ENCODE assay signal across 9 mouse cellular contexts in the genomic region with DNA sequence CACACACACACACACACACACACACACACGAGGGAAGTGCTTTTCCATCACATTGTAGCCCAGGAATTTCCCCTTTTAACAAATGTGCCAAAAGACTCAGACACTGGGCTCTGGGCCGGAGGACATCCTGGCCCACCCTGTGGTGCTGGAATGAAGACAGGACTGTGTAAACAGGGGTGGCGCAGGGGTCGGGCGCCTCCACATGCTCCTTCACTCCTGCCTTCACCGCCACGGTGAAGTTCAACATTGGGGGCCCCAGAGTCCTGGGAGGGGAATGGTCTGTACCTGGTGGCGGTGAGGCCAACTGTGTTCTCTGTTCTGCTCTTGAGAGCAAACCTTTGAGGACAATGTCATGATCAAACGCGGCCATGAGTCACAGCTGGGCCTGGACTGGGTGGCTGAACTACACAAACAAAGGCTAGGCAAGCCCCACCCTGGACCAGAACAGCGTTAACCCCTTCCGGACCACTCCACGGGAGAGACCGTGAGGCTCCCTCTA. TPM values are rescaled to one million over a fixed set of nuclear protein-coding genes. Genes with fewer than 3 reads are reported as not detected.
DNase-seq lines count a peak whose midpoint lies in the region; ATAC-seq and TF ChIP-seq lines count a peak whose summit lies in the region.
"Had no signal": no experiment of that assay in that cellular context is flagged by ENCODE, and none has a peak within 500 bp of the region (broad histone marks: within the 10 kb centered on the region; RNA-seq: fewer than 3 reads in every experiment).

No protein-coding gene starts in this region.

- H3K9ac ChIP-seq in heart, embryonic 12.5 days: peak overlapping the region; percentile 46
- no peak overlapping the region for H3K9ac ChIP-seq in kidney, postnatal 0 days (ENCODE audit: low read depth, low read length)
- H3K9ac ChIP-seq: embryonic facial prominence, embryonic 13.5 days had no signal

- 0 out of 2 replicates have a peak overlapping the region, but pooled peaks have one; percentile 0 for H3K4me2 ChIP-seq in heart, embryonic 12.5 days
- H3K4me2 ChIP-seq in kidney, postnatal 0 days (ENCODE audit: low read length): peak overlapping the region; percentile 21; the same call in 1 of the 2 replicates
- H3K4me2 ChIP-seq: embryonic facial prominence, embryonic 13.5 days had no signal

- no peak overlapping the region for H3K4me3 ChIP-seq in left cerebral cortex, adult 2 months
- no peak overlapping the region for H3K4me3 ChIP-seq in heart, embryonic 12.5 days
- H3K4me3 ChIP-seq in kidney, postnatal 0 days (replicated peaks; ENCODE audit: low read depth, low read length): no peak overlapping the region
- H3K4me3 ChIP-seq: embryonic facial prominence, embryonic 13.5 days had no signal

- intact Hi-C loops in left cerebral cortex, adult 2 months (cut with DNase I): no loop called here
- intact Hi-C loops in left cerebral cortex, postnatal 4 days (cut with DNase I): no loop called here

- 51% methylated on average over 14 of the region's 14 CpGs for WGBS in heart, embryonic 12.5 days
- WGBS in kidney, postnatal 0 days: 16% methylated on average over 14 of the region's 14 CpGs

- DNase-seq in left cerebral cortex, adult 2 months (ENCODE audit: extremely low spot score in 1 of 2, low spot score in 2 of 2): no peak
- DNase-seq in left cerebral cortex, postnatal 4 days: no peak
- peak; percentile 70 for DNase-seq in kidney, postnatal 0 days (ENCODE audit: low spot score)
- DNase-seq in lung, postnatal 36 days: peak; percentile 91
- no peak for DNase-seq in right cerebral cortex, postnatal 10 days (ENCODE audit: low spot score in 2 of 2)
- DNase-seq in thymus, adult 18-20 months: no peak
- DNase-seq in thymus, postnatal 4 days: no peak

- peaks cover 87% of the 10 kb centered on the region for H3K36me3 ChIP-seq in heart, embryonic 12.5 days
- H3K36me3 ChIP-seq in kidney, postnatal 0 days (ENCODE audit: insufficient read depth, low read length): peaks cover 29% of the 10 kb centered on the region

- no peaks in the 10 kb centered on the region for H3K27me3 ChIP-seq in heart, embryonic 12.5 days (replicated peaks)
- no peaks in the 10 kb centered on the region for H3K27me3 ChIP-seq in kidney, postnatal 0 days (ENCODE audit: insufficient read depth, low read length)
- H3K27me3 ChIP-seq: embryonic facial prominence, embryonic 13.5 days had no signal

- H3K4me1 ChIP-seq in heart, embryonic 12.5 days (replicated peaks): peaks cover 41% of the 10 kb centered on the region
- H3K4me1 ChIP-seq in kidney, postnatal 0 days (replicated peaks; ENCODE audit: insufficient read depth, low read length): peaks cover 26% of the 10 kb centered on the region

- no peaks in the 10 kb centered on the region for H3K9me3 ChIP-seq in heart, embryonic 12.5 days (replicated peaks)
- H3K9me3 ChIP-seq in kidney, postnatal 0 days (replicated peaks; ENCODE audit: low read length): no peaks in the 10 kb centered on the region
- H3K9me3 ChIP-seq: embryonic facial prominence, embryonic 13.5 days had no signal

- peak overlapping the region; percentile 72 for H3K27ac ChIP-seq in left cerebral cortex, adult 2 months
- H3K27ac ChIP-seq in heart, embryonic 12.5 days (ENCODE audit: poor library complexity, severe bottlenecking): peak overlapping the region; percentile 70
- H3K27ac ChIP-seq in kidney, postnatal 0 days: peak overlapping the region; percentile 84
- H3K27ac ChIP-seq: embryonic facial prominence, embryonic 13.5 days had no signal

- peak; percentile 71 for ATAC-seq in heart, embryonic 12.5 days (ENCODE audit: insufficient number of reproducible peaks, low FRiP score)
- peak; percentile 79 for ATAC-seq in kidney, postnatal 0 days (replicated peaks; ENCODE audit: low FRiP score, low read depth)

- TF ChIP-seq CTCF in left cerebral cortex, adult 2 months (IDR thresholded peaks at IDR 0.05): no peak
- TF ChIP-seq CTCF in kidney, postnatal 0 days (IDR thresholded peaks at IDR 0.05; ENCODE audit: low read depth): no peak

RNA-seq across cellular contexts. Expression of gene Maff, which starts 21.9 kb away (rescaled TPM):
- 1 to 10 TPM; 1.6 to 3.2 TPM for total RNA-seq in left cerebral cortex, adult 2 months (2021)
- 1 to 10 TPM; 1.5 to 1.9 TPM for total RNA-seq in left cerebral cortex, postnatal 4 days (2021)
- polyA plus RNA-seq in heart, embryonic 12.5 days (2016; fragmentation: Nextera tagmentation; extraction: Ambion mirVana): 1.9 and 2.6 TPM in 2 replicates
- 6.9 and 7.3 TPM in 2 replicates for polyA plus RNA-seq in kidney, postnatal 0 days (2015; fragmentation: Nextera tagmentation; extraction: Ambion mirVana)

RNA-seq across cellular contexts. Expression of gene Tmem184b, which starts 35.0 kb away (rescaled TPM):
- 10 to 100 TPM; 73.7 to 82.2 TPM for total RNA-seq in left cerebral cortex, adult 2 months (2021)
- 10 to 100 TPM; 49.6 to 53.4 TPM for total RNA-seq in left cerebral cortex, postnatal 4 days (2021)
- 77.2 and 82.3 TPM in 2 replicates for polyA plus RNA-seq in heart, embryonic 12.5 days (2016; fragmentation: Nextera tagmentation; extraction: Ambion mirVana)
- 44.4 and 47.5 TPM in 2 replicates for polyA plus RNA-seq in kidney, postnatal 0 days (2015; fragmentation: Nextera tagmentation; extraction: Ambion mirVana)

RNA-seq across cellular contexts. Expression of gene Pla2g6, which starts 40.2 kb away (rescaled TPM):
- total RNA-seq in left cerebral cortex, adult 2 months (2021): 10 to 100 TPM; 21.3 to 22.6 TPM
- 10 to 100 TPM; 24.5 to 25.6 TPM for total RNA-seq in left cerebral cortex, postnatal 4 days (2021)
- 12.1 and 14.4 TPM in 2 replicates for polyA plus RNA-seq in heart, embryonic 12.5 days (2016; fragmentation: Nextera tagmentation; extraction: Ambion mirVana)
- 10.7 and 12.2 TPM in 2 replicates for polyA plus RNA-seq in kidney, postnatal 0 days (2015; fragmentation: Nextera tagmentation; extraction: Ambion mirVana)

Comparison
In these comparisons a context has a peak if more than half of its experiments do, and no peak if none do; other contexts are left out.
1. DNase-seq: peak in kidney, postnatal 0 days (single experiment) and lung, postnatal 36 days (single experiment); none in left cerebral cortex, adult 2 months (0 of 2), left cerebral cortex, postnatal 4 days (single experiment), right cerebral cortex, postnatal 10 days (0 of 2), thymus, adult 18-20 months (0 of 2) and thymus, postnatal 4 days (single experiment).
2. Peak in every context shown above with its lines, with median percentiles within 50 percentile points of each other: H3K27ac ChIP-seq.